Comparison of ENCODE assay signal across 21 mouse cellular contexts in the genomic region with DNA sequence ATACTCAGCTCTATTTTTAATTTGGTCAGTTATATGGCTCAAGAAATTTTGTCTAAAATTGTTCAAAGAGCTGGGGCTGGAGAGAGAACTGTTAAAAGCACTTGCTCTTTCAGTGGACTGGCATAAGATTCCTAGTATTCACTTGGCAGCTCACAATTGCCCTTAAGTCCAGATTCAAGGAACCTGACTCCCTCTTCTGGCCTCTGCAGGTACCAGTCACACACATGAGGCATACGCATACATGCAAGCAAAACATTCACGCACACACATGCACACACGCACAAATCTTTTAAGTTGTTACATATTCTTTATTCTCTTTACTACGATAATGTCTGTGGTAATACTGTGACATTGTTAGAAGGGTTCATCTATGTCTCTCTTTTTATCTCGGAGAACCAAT. TPM values are rescaled to one million over a fixed set of nuclear protein-coding genes. Genes with fewer than 3 reads are reported as not detected.
A peak's percentile ranks its signal among the peaks of the same experiment; 100 is the strongest.
DNase-seq lines count a peak whose midpoint lies in the region; ATAC-seq and TF ChIP-seq lines count a peak whose summit lies in the region.
"Had no signal": no experiment of that assay in that cellular context is flagged by ENCODE, and none has a peak within 500 bp of the region (broad histone marks: within the 10 kb centered on the region; RNA-seq: fewer than 3 reads in every experiment).

No protein-coding gene starts in this region.

- H3K27me3 ChIP-seq in liver, embryonic 11.5 days (replicated peaks; ENCODE audit: control insufficient read depth, insufficient read depth, low read length): peaks cover 47% of the 10 kb centered on the region
- peaks cover 48% of the 10 kb centered on the region for H3K27me3 ChIP-seq in CH12.LX (replicated peaks)
- H3K27me3 ChIP-seq in splenic B cell, adult 2 months (ENCODE audit: control insufficient read depth, insufficient read depth, low read length, poor library complexity, severe bottlenecking): peaks cover 1% of the 10 kb centered on the region; the same call in 1 of the 2 replicates
- H3K27me3 ChIP-seq in hindbrain, embryonic 16.5 days (replicated peaks; ENCODE audit: control insufficient read depth, insufficient read depth, low read length): no peaks in the 10 kb centered on the region; the same call in 1 of the 2 replicates
- peaks cover 57% of the 10 kb centered on the region for H3K27me3 ChIP-seq in heart, embryonic 10.5 days (ENCODE audit: insufficient read depth, poor library complexity, severe bottlenecking)

- H3K27ac ChIP-seq in liver, embryonic 11.5 days (ENCODE audit: low read depth, low read length): no peak overlapping the region
- H3K27ac ChIP-seq in CH12.LX (ENCODE audit: insufficient read depth, low read depth): no peak overlapping the region
- H3K27ac ChIP-seq in hindbrain, embryonic 16.5 days (ENCODE audit: low read depth, low read length): no peak overlapping the region
- H3K27ac ChIP-seq in heart, embryonic 10.5 days: no peak overlapping the region
- H3K27ac ChIP-seq: embryonic facial prominence, embryonic 13.5 days; hindbrain, embryonic 14.5 days; liver, embryonic 14.5 days; stomach, embryonic 15.5 days had no signal

- 82% methylated on average over 5 of the region's 5 CpGs for WGBS in liver, embryonic 11.5 days
- 93% methylated on average over 5 of the region's 5 CpGs for WGBS in hindbrain, embryonic 16.5 days
- WGBS in heart, embryonic 10.5 days: 87% methylated on average over 5 of the region's 5 CpGs

- no peaks in the 10 kb centered on the region for H3K9me3 ChIP-seq in liver, embryonic 11.5 days (ENCODE audit: control insufficient read depth, low read length)
- H3K9me3 ChIP-seq in CH12.LX (replicated peaks; ENCODE audit: low read length): no peaks in the 10 kb centered on the region
- no peaks in the 10 kb centered on the region for H3K9me3 ChIP-seq in hindbrain, embryonic 16.5 days (ENCODE audit: control insufficient read depth, low read length)
- H3K9me3 ChIP-seq in heart, embryonic 10.5 days: no peaks in the 10 kb centered on the region
- H3K9me3 ChIP-seq: embryonic facial prominence, embryonic 13.5 days; heart, embryonic 12.5 days; stomach, embryonic 15.5 days had no signal

- in situ Hi-C loops in CH12.LX (cut with MboI; ENCODE audit: low pct_ligation_motif_present, low pct_unique_long_range_greater_than_20kb, low sequenced_read_pairs): no loop called here

- no peak for TF ChIP-seq EP300 in CH12.LX (IDR thresholded peaks at IDR 0.05; ENCODE audit: low read length)

- no peak overlapping the region for H3K4me3 ChIP-seq in liver, embryonic 11.5 days (ENCODE audit: low read depth, low read length)
- H3K4me3 ChIP-seq in CH12.LX (replicated peaks in 1 of 3; ENCODE audit: low read depth in 2 of 3, low read length in 2 of 3, poor library complexity in 1 of 3): no peak overlapping the region
- no peak overlapping the region for H3K4me3 ChIP-seq in hindbrain, embryonic 16.5 days (ENCODE audit: low read length)
- no peak overlapping the region for H3K4me3 ChIP-seq in heart, embryonic 10.5 days
- H3K4me3 ChIP-seq: embryonic facial prominence, embryonic 13.5 days; heart, embryonic 12.5 days; stomach, embryonic 15.5 days had no signal

- peak; percentile 18 for DNase-seq in liver, embryonic 11.5 days (ENCODE audit: low spot score)
- no peak for DNase-seq in liver
- DNase-seq in CH12.LX (ENCODE audit: extremely low read depth): no peak
- DNase-seq in ES-CJ7 (ENCODE audit: low read depth, low spot score): peak; percentile 44
- peak; percentile 20 for DNase-seq in splenic B cell, adult 2 months (ENCODE audit: low read depth, low spot score)
- DNase-seq in heart, embryonic 10.5 days (ENCODE audit: low spot score): no peak
- DNase-seq: cerebellum, postnatal 14 days; kidney, adult 11 months; kidney, postnatal 25 days; lung, postnatal 10 days; right cerebral cortex, postnatal 14 days; spleen, adult 18-20 months; thymus, adult 2 months had no signal

- H3K4me1 ChIP-seq in liver, embryonic 11.5 days (replicated peaks; ENCODE audit: control insufficient read depth, insufficient read depth, low read length): peaks cover 6% of the 10 kb centered on the region; the same call in 1 of the 2 replicates
- 0 out of 4 replicates have a peak, but pooled peaks cover 0 to 2% of the 10 kb centered on the region in 2 experiments for H3K4me1 ChIP-seq in CH12.LX (ENCODE audit: control insufficient read depth in 1 of 2, insufficient read depth in 2 of 2)
- peaks cover 22% of the 10 kb centered on the region for H3K4me1 ChIP-seq in hindbrain, embryonic 16.5 days (ENCODE audit: control insufficient read depth, insufficient read depth, low read depth, low read length)
- H3K4me1 ChIP-seq in heart, embryonic 10.5 days: peaks cover 17% of the 10 kb centered on the region

- peak; percentile 55 for TF ChIP-seq RAD21 in CH12.LX (IDR thresholded peaks at IDR 0.05; ENCODE audit: low read depth, low read length)

- no peak overlapping the region for H3K4me2 ChIP-seq in liver, embryonic 11.5 days
- H3K4me2 ChIP-seq in CH12.LX (ENCODE audit: insufficient read depth, low read depth, poor library complexity, severe bottlenecking): no peak overlapping the region
- no peak overlapping the region for H3K4me2 ChIP-seq in hindbrain, embryonic 16.5 days (ENCODE audit: low read length)
- H3K4me2 ChIP-seq: embryonic facial prominence, embryonic 13.5 days; heart, embryonic 12.5 days; hindbrain, embryonic 14.5 days; stomach, embryonic 15.5 days had no signal

- TF ChIP-seq POLR2A in CH12.LX (IDR thresholded peaks at IDR 0.05; ENCODE audit: low read depth, low read length): no peak

- H3K79me2 ChIP-seq in CH12.LX (replicated peaks; ENCODE audit: control insufficient read depth, extremely low read depth, insufficient read depth, poor library complexity, severe bottlenecking): no peaks in the 10 kb centered on the region

- no peaks in the 10 kb centered on the region for H3K36me3 ChIP-seq in liver, embryonic 11.5 days (ENCODE audit: control insufficient read depth, insufficient read depth, low read length)
- H3K36me3 ChIP-seq in CH12.LX (replicated peaks in 1 of 2; ENCODE audit: control insufficient read depth in 1 of 2, insufficient read depth in 1 of 2, low read length in 1 of 2): no peaks in the 10 kb centered on the region
- H3K36me3 ChIP-seq in splenic B cell, adult 2 months (ENCODE audit: control insufficient read depth, insufficient read depth, low read length, poor library complexity, severe bottlenecking): no peaks in the 10 kb centered on the region
- H3K36me3 ChIP-seq in hindbrain, embryonic 16.5 days (ENCODE audit: control insufficient read depth, insufficient read depth, low read length): no peaks in the 10 kb centered on the region
- H3K36me3 ChIP-seq in heart, embryonic 10.5 days: no peaks in the 10 kb centered on the region
- H3K36me3 ChIP-seq: embryonic facial prominence, embryonic 13.5 days; heart, embryonic 12.5 days; stomach, embryonic 15.5 days had no signal

- no peak overlapping the region for H3K9ac ChIP-seq in liver, embryonic 11.5 days (ENCODE audit: low read depth, low read length)
- no peak overlapping the region for H3K9ac ChIP-seq in CH12.LX (ENCODE audit: insufficient read depth, low read depth)
- H3K9ac ChIP-seq in hindbrain, embryonic 16.5 days (ENCODE audit: low read depth, low read length): no peak overlapping the region
- H3K9ac ChIP-seq: embryonic facial prominence, embryonic 13.5 days; heart, embryonic 12.5 days; hindbrain, embryonic 14.5 days; liver, embryonic 14.5 days; stomach, embryonic 15.5 days had no signal

- ATAC-seq in liver, embryonic 11.5 days (replicated peaks; ENCODE audit: low FRiP score): no peak
- no peak for ATAC-seq in hindbrain, embryonic 16.5 days
- ATAC-seq: activated CD4-positive, CD25-positive, alpha-beta regulatory T cell, adult 4 months; CD4-positive, CD25-positive, alpha-beta regulatory T cell, adult 4 months had no signal

- TF ChIP-seq CTCF in CH12.LX (conservative IDR thresholded peaks at IDR 0.05 in 1 of 2, IDR thresholded peaks at IDR 0.05 in 1 of 2; ENCODE audit: low read depth in 2 of 2, low read length in 2 of 2): peak in 1 of 2 experiments; percentile 56; a peak in 2 of 4 replicates

- dilution Hi-C loops in CH12.LX (cut with MboI; ENCODE audit: extremely low pct_ligation_motif_present, extremely low pct_unique_long_range_greater_than_20kb, low sequenced_read_pairs): no loop called here

TF ChIP-seq in CH12.LX, 34 proteins besides CTCF, POLR2A, EP300 and RAD21:
- TF ChIP-seq SMC3 (IDR thresholded peaks at IDR 0.05; ENCODE audit: low read depth, low read length) (peak; percentile 40), POLR2AphosphoS2 (IDR thresholded peaks at IDR 0.05; ENCODE audit: low read depth, low read length) (no peak)

RNA-seq across cellular contexts. Expression of gene Dll1, which starts 6.7 kb away (rescaled TPM):
- 2.2 and 2.3 TPM in 2 replicates for polyA plus RNA-seq in liver, embryonic 11.5 days (2014; fragmentation: Nextera tagmentation; extraction: Ambion mirVana)
- total RNA-seq in CH12.LX (2012; rRNA removed): 0.25 TPM in 1 of 2 replicates, not detected in the other
- total RNA-seq in CH12.LX (2014; rRNA removed): 0.52 and 0.68 TPM in 2 replicates
- polyA plus RNA-seq in CH12.LX (2012; ENCODE audit: insufficient read length, low read depth): 0.14 and 0.29 TPM in 2 replicates
- 16.3 and 17.7 TPM in 2 replicates for polyA plus RNA-seq in hindbrain, embryonic 16.5 days (2015; fragmentation: Nextera tagmentation; extraction: Ambion mirVana)
- 4.9 and 9.7 TPM in 2 replicates for polyA plus RNA-seq in heart, embryonic 10.5 days (2016; fragmentation: Nextera tagmentation; extraction: Ambion mirVana)

RNA-seq across cellular contexts. Expression of gene Fam120b, which starts 12.6 kb away (rescaled TPM):
- 13.0 and 15.3 TPM in 2 replicates for polyA plus RNA-seq in liver, embryonic 11.5 days (2014; fragmentation: Nextera tagmentation; extraction: Ambion mirVana)
- 17.8 and 19.5 TPM in 2 replicates for total RNA-seq in CH12.LX (2012; rRNA removed)
- total RNA-seq in CH12.LX (2014; rRNA removed): 17.2 and 18.7 TPM in 2 replicates
- 14.9 and 18.1 TPM in 2 replicates for polyA plus RNA-seq in CH12.LX (2012; ENCODE audit: insufficient read length, low read depth)
- 45.8 and 48.0 TPM in 2 replicates for polyA plus RNA-seq in hindbrain, embryonic 16.5 days (2015; fragmentation: Nextera tagmentation; extraction: Ambion mirVana)
- polyA plus RNA-seq in heart, embryonic 10.5 days (2016; fragmentation: Nextera tagmentation; extraction: Ambion mirVana): 17.2 and 20.0 TPM in 2 replicates

Comparison
In these comparisons a context has a peak if more than half of its experiments do, and no peak if none do; other contexts are left out.
1. DNase-seq: peak in liver, embryonic 11.5 days (single experiment), ES-CJ7 (single experiment) and splenic B cell, adult 2 months (single experiment); none in liver (single experiment), CH12.LX (single experiment) and heart, embryonic 10.5 days (single experiment).